10 mouse cellular contexts compared by ENCODE assay signal in the genomic region with DNA sequence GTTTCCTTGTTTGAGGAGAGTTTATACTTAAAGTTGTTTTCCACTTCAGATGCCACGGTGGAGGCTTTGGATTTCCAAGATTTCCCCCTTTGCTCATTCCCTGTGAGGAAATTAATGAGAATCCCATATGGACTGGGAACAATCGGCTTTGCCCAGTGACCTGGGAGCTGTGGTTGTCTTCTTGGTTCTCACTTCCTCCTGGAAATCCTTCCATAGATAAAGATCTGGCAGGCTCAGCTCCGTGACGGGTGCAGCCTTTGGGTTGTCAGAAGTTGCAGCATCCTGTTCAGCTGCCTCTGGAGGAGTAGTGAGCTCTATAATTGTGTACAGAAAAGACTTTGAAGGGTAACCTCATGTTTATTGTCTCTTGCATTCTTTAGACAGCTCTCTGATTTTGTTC.
DNase-seq lines count a peak whose midpoint lies in the region; TF ChIP-seq lines count a peak whose summit lies in the region.
"Had no signal": no experiment of that assay in that cellular context is flagged by ENCODE, and none has a peak within 500 bp of the region (broad histone marks: within the 10 kb centered on the region; RNA-seq: fewer than 3 reads in every experiment).

No protein-coding gene starts in this region.

- peaks cover 22% of the 10 kb centered on the region; the same call in 1 of the 2 replicates for H3K4me1 ChIP-seq in brown adipose tissue, adult 24 weeks (ENCODE audit: control insufficient read depth, insufficient read depth, insufficient read length, low read length)
- no peaks in the 10 kb centered on the region for H3K4me1 ChIP-seq in cerebellum, adult 2 months (ENCODE audit: control insufficient read depth, insufficient read depth, low read length)
- H3K4me1 ChIP-seq in forebrain, embryonic 10.5 days, result no peaks in the 10 kb centered on the region
- H3K4me1 ChIP-seq: stomach, embryonic 15.5 days had no signal

- H3K4me3 ChIP-seq in gastrocnemius, adult 2 months, result no peak overlapping the region
- no peak overlapping the region for H3K4me3 ChIP-seq in brown adipose tissue, adult 24 weeks (ENCODE audit: insufficient read depth, low read depth, low read length)
- no peak overlapping the region for H3K4me3 ChIP-seq in cerebellum, adult 2 months (replicated peaks; ENCODE audit: insufficient read depth, low read depth, low read length)
- H3K4me3 ChIP-seq in forebrain, embryonic 10.5 days, result no peak overlapping the region
- H3K4me3 ChIP-seq: stomach, embryonic 15.5 days had no signal

- H3K36me3 ChIP-seq in forebrain, embryonic 10.5 days (replicated peaks), result no peaks in the 10 kb centered on the region
- H3K36me3 ChIP-seq: stomach, embryonic 15.5 days had no signal

- no peak for TF ChIP-seq POLR2A in cerebellum, adult 2 months (IDR thresholded peaks at IDR 0.05; ENCODE audit: borderline replicate concordance, insufficient read depth, low read length)

- intact Hi-C loops in gastrocnemius, adult 2 months (cut with DNase I), result no loop called here
- intact Hi-C loops in heart, postnatal 14 days (cut with DNase I), result no loop called here
- intact Hi-C loops in left cerebral cortex, postnatal 14 days (cut with DNase I), result no loop called here

- DNase-seq in gastrocnemius, adult 2 months, result no peak
- DNase-seq in gastrocnemius, adult 8-10 months (ENCODE audit: low spot score in 2 of 2), result no peak
- peak; percentile 26 to 31 for DNase-seq in heart, postnatal 14 days
- DNase-seq in kidney, postnatal 4 days, result peak; percentile 34 to 48
- DNase-seq in cerebellum, adult 2 months, result no peak
- no peak for DNase-seq in forebrain, embryonic 10.5 days (ENCODE audit: extremely low spot score, low spot score)
- DNase-seq in left cerebral cortex, postnatal 14 days (ENCODE audit: low spot score in 2 of 2), result no peak
- DNase-seq: right cerebral cortex, postnatal 25 days had no signal

- H3K27me3 ChIP-seq in cerebellum, adult 2 months (ENCODE audit: control insufficient read depth, insufficient read depth, low read length), result no peaks in the 10 kb centered on the region
- no peaks in the 10 kb centered on the region for H3K27me3 ChIP-seq in forebrain, embryonic 10.5 days (ENCODE audit: poor library complexity, severe bottlenecking)
- H3K27me3 ChIP-seq: stomach, embryonic 15.5 days had no signal

- peak overlapping the region; percentile 63 for H3K27ac ChIP-seq in gastrocnemius, adult 2 months
- H3K27ac ChIP-seq in brown adipose tissue, adult 24 weeks (replicated peaks; ENCODE audit: low read depth, low read length), result peak overlapping the region; percentile 96
- H3K27ac ChIP-seq in cerebellum, adult 2 months (ENCODE audit: insufficient read depth, low read length), result no peak overlapping the region
- no peak overlapping the region for H3K27ac ChIP-seq in forebrain, embryonic 10.5 days
- H3K27ac ChIP-seq: stomach, embryonic 15.5 days had no signal

- H3K9me3 ChIP-seq in forebrain, embryonic 10.5 days, result peaks cover 4% of the 10 kb centered on the region; the same call in 1 of the 2 replicates
- H3K9me3 ChIP-seq: stomach, embryonic 15.5 days had no signal

- WGBS in cerebellum, adult 2 months, result 76% methylated on average over 4 of the region's 4 CpGs
- 83% methylated on average over 4 of the region's 4 CpGs for WGBS in forebrain, embryonic 10.5 days

- TF ChIP-seq CTCF in gastrocnemius, adult 2 months (IDR thresholded peaks at IDR 0.05), result no peak
- no peak for TF ChIP-seq CTCF in cerebellum, adult 2 months (IDR thresholded peaks at IDR 0.05; ENCODE audit: borderline replicate concordance, insufficient read depth, low read depth, low read length)

Comparison
In these comparisons a context has a peak if more than half of its experiments do, and no peak if none do; other contexts are left out.
1. DNase-seq: peak in heart, postnatal 14 days (2 of 2) and kidney, postnatal 4 days (2 of 2); none in gastrocnemius, adult 2 months (single experiment), gastrocnemius, adult 8-10 months (0 of 2), cerebellum, adult 2 months (0 of 2), forebrain, embryonic 10.5 days (single experiment) and left cerebral cortex, postnatal 14 days (0 of 2).
2. H3K27ac ChIP-seq: peak in gastrocnemius, adult 2 months (single experiment) and brown adipose tissue, adult 24 weeks (single experiment); none in cerebellum, adult 2 months (single experiment) and forebrain, embryonic 10.5 days (single experiment).